ENCODE assay signal across 8 mouse cellular contexts in the genomic region with DNA sequence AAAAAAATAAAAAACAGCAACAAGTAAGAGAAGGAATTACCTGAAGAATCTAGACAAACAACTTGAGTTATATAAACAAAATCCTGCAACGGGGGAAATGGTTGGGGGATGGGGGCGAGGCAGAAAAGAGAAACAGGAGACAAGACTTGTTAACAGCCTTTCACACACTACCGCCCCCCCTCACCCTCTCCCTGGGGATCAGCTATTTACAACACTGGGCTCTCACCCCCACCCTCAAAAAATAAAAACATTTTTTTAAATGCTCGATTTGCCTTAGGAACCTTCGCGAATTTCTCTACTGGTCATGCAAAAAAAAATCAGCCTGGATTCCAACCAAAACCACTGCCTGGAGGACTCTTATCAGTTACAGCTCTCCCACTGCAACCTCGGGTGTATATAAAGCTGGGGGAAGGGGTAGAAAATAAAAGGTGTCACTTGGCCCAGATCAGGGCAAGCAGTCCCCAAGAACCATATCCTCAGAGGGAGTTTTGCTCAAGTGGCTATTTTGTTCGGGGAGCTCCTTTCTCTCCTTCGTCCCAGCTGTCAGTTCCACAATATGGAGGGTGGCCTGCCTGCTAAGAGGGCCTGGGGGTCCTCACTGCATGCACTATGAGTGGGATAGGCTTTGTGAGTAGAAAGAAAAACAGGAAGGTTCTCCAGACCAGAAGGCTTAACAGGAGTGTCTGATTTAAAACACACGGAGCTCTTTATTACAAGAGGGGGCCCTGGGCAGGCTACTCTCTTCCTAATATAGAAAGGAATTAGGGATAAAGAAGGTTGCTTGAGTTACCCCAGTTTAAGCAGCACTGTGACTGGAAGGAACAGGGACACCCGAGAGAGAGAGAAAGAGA. TPM values are rescaled to one million over a fixed set of nuclear protein-coding genes. Genes with fewer than 3 reads are reported as not detected.
DNase-seq lines count a peak whose midpoint lies in the region; ATAC-seq and TF ChIP-seq lines count a peak whose summit lies in the region.

No protein-coding gene starts in this region.

- H3K4me3 ChIP-seq in embryonic facial prominence, embryonic 10.5 days = peak overlapping the region; percentile 89
- H3K4me3 ChIP-seq in heart, embryonic 10.5 days = peak overlapping the region; percentile 93
- H3K4me3 ChIP-seq in kidney, embryonic 14.5 days (ENCODE audit: low read length) = peak overlapping the region; percentile 88
- H3K4me3 ChIP-seq in liver, postnatal 0 days (ENCODE audit: low read depth, low read length) = peak overlapping the region; percentile 85

- no peaks in the 10 kb centered on the region for H3K9me3 ChIP-seq in embryonic facial prominence, embryonic 10.5 days
- H3K9me3 ChIP-seq in heart, embryonic 10.5 days = no peaks in the 10 kb centered on the region
- no peaks in the 10 kb centered on the region for H3K9me3 ChIP-seq in kidney, embryonic 14.5 days (ENCODE audit: control insufficient read depth, low read length)
- H3K9me3 ChIP-seq in liver, postnatal 0 days (ENCODE audit: low read length) = no peaks in the 10 kb centered on the region

- peak overlapping the region; percentile 92 for H3K27ac ChIP-seq in embryonic facial prominence, embryonic 10.5 days (replicated peaks)
- peak overlapping the region; percentile 97 for H3K27ac ChIP-seq in heart, embryonic 10.5 days
- peak overlapping the region; percentile 86 for H3K27ac ChIP-seq in kidney, embryonic 14.5 days (ENCODE audit: low read depth, low read length)
- H3K27ac ChIP-seq in liver, postnatal 0 days (ENCODE audit: low read depth) = peak overlapping the region; percentile 92

- TF ChIP-seq CTCF in liver, postnatal 0 days (IDR thresholded peaks at IDR 0.05; ENCODE audit: low read depth) = no peak

- peak; percentile 28; the same call in 1 of the 2 replicates for TF ChIP-seq EP300 in liver, postnatal 0 days (IDR thresholded peaks at IDR 0.05; ENCODE audit: low read depth)

- H3K4me1 ChIP-seq in embryonic facial prominence, embryonic 10.5 days = peaks cover 48% of the 10 kb centered on the region
- H3K4me1 ChIP-seq in heart, embryonic 10.5 days = peaks cover 44% of the 10 kb centered on the region
- peaks cover 34% of the 10 kb centered on the region for H3K4me1 ChIP-seq in kidney, embryonic 14.5 days (ENCODE audit: control insufficient read depth, insufficient read depth, low read length)
- peaks cover 53% of the 10 kb centered on the region for H3K4me1 ChIP-seq in liver, postnatal 0 days (ENCODE audit: insufficient read depth)

- H3K36me3 ChIP-seq in embryonic facial prominence, embryonic 10.5 days (replicated peaks) = peaks cover 5% of the 10 kb centered on the region
- peaks cover 5% of the 10 kb centered on the region for H3K36me3 ChIP-seq in heart, embryonic 10.5 days
- H3K36me3 ChIP-seq in kidney, embryonic 14.5 days (ENCODE audit: control insufficient read depth, insufficient read depth, low read length) = no peaks in the 10 kb centered on the region
- peaks cover under 1% of the 10 kb centered on the region for H3K36me3 ChIP-seq in liver, postnatal 0 days (replicated peaks; ENCODE audit: insufficient read depth, low read length)

- peak; percentile 26 to 60 for DNase-seq in urinary bladder, postnatal 36 days (ENCODE audit: low spot score in 2 of 2)
- no peak for DNase-seq in urinary bladder, postnatal 4 days (ENCODE audit: low spot score in 2 of 2)
- DNase-seq in embryonic facial prominence, embryonic 10.5 days (ENCODE audit: low spot score) = peak; percentile 60
- DNase-seq in heart, embryonic 10.5 days (ENCODE audit: low spot score) = no peak
- DNase-seq in liver, postnatal 0 days = peak; percentile 58
- DNase-seq in ovary, adult 18-20 months (ENCODE audit: low spot score) = peak; percentile 17
- DNase-seq in thymus, postnatal 36 days = peak; percentile 61 to 70

- H3K9ac ChIP-seq in kidney, embryonic 14.5 days (ENCODE audit: low read depth, low read length) = peak overlapping the region; percentile 86
- H3K9ac ChIP-seq in liver, postnatal 0 days (replicated peaks) = peak overlapping the region; percentile 93

- no peak for ATAC-seq in kidney, embryonic 14.5 days (ENCODE audit: low FRiP score, low TSS enrichment)
- no peak for ATAC-seq in liver, postnatal 0 days

- peak overlapping the region; percentile 60 for H3K4me2 ChIP-seq in kidney, embryonic 14.5 days (replicated peaks; ENCODE audit: low read depth, low read length)
- H3K4me2 ChIP-seq in liver, postnatal 0 days (ENCODE audit: low read depth, low read length) = peak overlapping the region; percentile 77

- no peaks in the 10 kb centered on the region for H3K27me3 ChIP-seq in embryonic facial prominence, embryonic 10.5 days (replicated peaks; ENCODE audit: low read depth, poor library complexity, severe bottlenecking)
- H3K27me3 ChIP-seq in heart, embryonic 10.5 days (ENCODE audit: insufficient read depth, poor library complexity, severe bottlenecking) = no peaks in the 10 kb centered on the region
- no peaks in the 10 kb centered on the region for H3K27me3 ChIP-seq in kidney, embryonic 14.5 days (ENCODE audit: control insufficient read depth, insufficient read depth, low read length)
- H3K27me3 ChIP-seq in liver, postnatal 0 days (ENCODE audit: insufficient read depth, low read length) = no peaks in the 10 kb centered on the region

- under 1% methylated on average over 11 of the region's 11 CpGs for WGBS in embryonic facial prominence, embryonic 10.5 days
- under 1% methylated on average over 11 of the region's 11 CpGs for WGBS in heart, embryonic 10.5 days
- WGBS in kidney, embryonic 14.5 days = under 1% methylated on average over 11 of the region's 11 CpGs
- 4% methylated on average over 11 of the region's 11 CpGs for WGBS in liver, postnatal 0 days (ENCODE audit: insufficient replicate concordance)

RNA-seq across cellular contexts. Expression of a gene that starts 1.3 kb away (rescaled TPM):
- polyA plus RNA-seq in embryonic facial prominence, embryonic 10.5 days (2016; fragmentation: Nextera tagmentation; extraction: Ambion mirVana) = 34.0 and 35.4 TPM in 2 replicates
- polyA plus RNA-seq in heart, embryonic 10.5 days (2016; fragmentation: Nextera tagmentation; extraction: Ambion mirVana) = 49.6 and 51.7 TPM in 2 replicates
- polyA plus RNA-seq in kidney, embryonic 14.5 days (2014; fragmentation: Nextera tagmentation; extraction: Ambion mirVana) = 45.7 and 68.1 TPM in 2 replicates
- 18.2 and 23.5 TPM in 2 replicates for polyA plus RNA-seq in liver, postnatal 0 days (2015; fragmentation: Nextera tagmentation; extraction: Ambion mirVana)

Comparison
In these comparisons a context has a peak if more than half of its experiments do, and no peak if none do; other contexts are left out.
1. DNase-seq: peak in urinary bladder, postnatal 36 days (2 of 2), embryonic facial prominence, embryonic 10.5 days (single experiment), liver, postnatal 0 days (single experiment), ovary, adult 18-20 months (single experiment) and thymus, postnatal 36 days (2 of 2); none in urinary bladder, postnatal 4 days (0 of 2) and heart, embryonic 10.5 days (single experiment).
2. Peak in every context shown above with its lines, with median percentiles within 50 percentile points of each other: H3K27ac ChIP-seq and H3K4me3 ChIP-seq.